Mouse (Mus musculus) embryonic facial prominence, embryonic 10.5 days (tissue): ENCODE data around the gene Jph4. TPM values are rescaled to one million over a fixed set of nuclear protein-coding genes. Genes with fewer than 3 reads are reported as not detected.

Experiments used
- DNase-seq: peaks from one replicate; pipeline ENCODE4 v3.0.0-alpha.2; 2017; ENCODE audit warnings: low spot score
- H3K27ac ChIP-seq: fragments of 300-500 bp; sonication (generic); replicated peaks from 2 replicates; pipeline ENCODE4 v1.5.1; 2016; ENCODE audit warnings: mild to moderate bottlenecking
- H3K27me3 ChIP-seq: fragments of 300-500 bp; sonication (generic); replicated peaks from 2 replicates; pipeline ENCODE4 v1.6.1; 2016; ENCODE audit warnings: low read depth, mild to moderate bottlenecking; ENCODE audit not compliant: poor library complexity, severe bottlenecking
- H3K36me3 ChIP-seq: fragments of 300-500 bp; sonication (generic); replicated peaks from 2 replicates; pipeline ENCODE4 v1.6.1; 2016; ENCODE audit warnings: mild to moderate bottlenecking, moderate library complexity
- H3K4me1 ChIP-seq: fragments of 300-500 bp; sonication (generic); 2 replicates; pipeline ENCODE4 v1.6.1; 2016
- H3K4me3 ChIP-seq: fragments of 300-500 bp; sonication (generic); 2 replicates; pipeline ENCODE4 v1.5.1; 2016; ENCODE audit warnings: mild to moderate bottlenecking, moderate library complexity
- H3K9me3 ChIP-seq: fragments of 300-500 bp; sonication (generic); 2 replicates; pipeline ENCODE4 v1.6.1; 2016; ENCODE audit warnings: mild to moderate bottlenecking
- whole genome bisulfite sequencing: fragments of 180-500 bp; shearing (Covaris S2); methylation state at CpG from one replicate; pipeline ENCODE4 v1.1.7; 2016; 5-methylcytosine and 5-hydroxymethylcytosine counted together
- polyA plus RNA-seq: library from polyadenylated mRNA; unstranded; fragments of >200 nt; fragmentation: Nextera tagmentation; extraction: Ambion mirVana; gene quantifications from 2 replicates; pipeline ENCODE4 v1.2.1, GENCODE M21; 2016

Gene Jph4
- polyA plus RNA-seq, 1 experiment from 2014 or later: 0.81 TPM

DNA sequence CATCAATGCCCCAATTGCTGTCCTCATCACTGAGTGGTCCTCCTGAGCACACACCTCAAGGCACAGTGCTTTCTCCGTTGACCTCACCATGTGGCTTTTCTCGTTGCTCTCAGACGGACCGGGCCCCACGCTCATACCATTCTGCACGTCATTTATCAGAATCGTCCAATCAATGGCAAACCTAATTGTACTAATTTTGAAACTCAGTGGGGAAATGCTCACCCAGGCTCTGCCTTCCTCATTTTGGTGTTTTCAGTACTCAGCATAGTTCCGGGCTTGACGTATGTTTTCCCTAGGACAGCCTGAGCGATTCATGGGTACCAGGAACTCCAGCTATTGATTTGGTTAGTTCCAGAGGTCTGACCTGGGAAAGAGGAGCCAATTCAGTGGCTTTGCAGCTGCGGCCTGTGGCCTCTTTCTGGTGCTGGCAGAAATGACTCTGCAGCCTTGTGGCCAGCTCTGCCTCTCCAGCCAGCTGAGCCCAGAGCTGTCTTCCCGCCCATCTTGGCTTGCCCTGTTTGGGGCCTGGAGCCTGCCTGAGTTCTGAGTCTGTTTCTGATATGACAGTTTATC is 30.2 kb upstream of the Jph4 start:
- DNase-seq: no peak
- Histone ChIP-seq H3K27ac (no peak overlapping the region), H3K4me3 (no peak overlapping the region), H3K4me1 (no peaks in the 10 kb centered on the region), H3K36me3 (no peaks in the 10 kb centered on the region), H3K9me3 (no peaks in the 10 kb centered on the region), H3K27me3 (no peaks in the 10 kb centered on the region)
- 88% methylated on average over 12 of the region's 12 CpGs for WGBS

DNA sequence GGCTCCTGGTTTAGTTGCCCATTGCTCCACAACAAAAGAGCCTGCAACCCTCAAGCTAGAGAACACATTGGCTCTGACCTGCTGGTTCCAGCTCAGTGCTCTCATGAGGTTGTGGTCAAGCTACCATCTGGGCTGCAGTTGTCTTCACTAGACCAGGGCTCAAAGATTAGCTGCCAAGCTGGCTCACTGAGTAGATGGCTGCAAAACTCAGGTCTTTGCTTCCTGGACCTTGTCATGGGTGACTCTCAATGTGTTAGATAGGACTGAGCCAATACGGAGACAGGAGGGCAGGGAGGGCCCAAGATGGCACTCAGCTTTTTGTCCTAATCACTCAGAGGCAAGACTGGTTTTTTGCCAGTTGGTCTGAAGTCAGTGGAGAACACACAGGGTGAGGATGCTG is 29.6 kb upstream of the Jph4 start:
- Histone ChIP-seq H3K4me3 (no peak overlapping the region), H3K4me1 (no peaks in the 10 kb centered on the region), H3K27ac (no peak overlapping the region), H3K27me3 (no peaks in the 10 kb centered on the region), H3K36me3 (no peaks in the 10 kb centered on the region), H3K9me3 (no peaks in the 10 kb centered on the region)
- WGBS: 92% methylated on average over 1 of the region's 1 CpGs
- DNase-seq: no peak

DNA sequence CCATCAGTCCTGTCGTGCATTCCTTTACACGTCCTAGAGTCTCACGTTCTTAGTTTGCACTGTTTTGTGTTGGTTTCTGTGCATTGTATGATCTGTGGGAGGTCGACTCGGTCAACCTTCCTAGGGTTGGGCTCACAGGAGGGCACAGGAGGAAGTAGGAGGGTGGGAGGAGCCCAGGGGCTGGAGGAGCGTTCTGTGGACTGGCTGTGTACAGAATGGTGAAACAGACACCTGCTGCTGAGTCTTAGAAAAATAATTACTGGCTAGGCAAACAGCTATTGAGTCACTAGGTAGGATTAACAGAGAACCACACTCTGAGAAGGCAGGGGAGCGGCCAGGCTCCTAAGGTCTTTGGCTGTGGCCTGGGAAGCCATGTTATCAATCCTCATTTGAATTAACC is 22.6 kb upstream of the Jph4 start:
- Histone ChIP-seq H3K27ac (no peak overlapping the region), H3K4me3 (no peak overlapping the region), H3K36me3 (no peaks in the 10 kb centered on the region), H3K4me1 (peaks cover 11% of the 10 kb centered on the region), H3K9me3 (no peaks in the 10 kb centered on the region), H3K27me3 (no peaks in the 10 kb centered on the region)
- 49% methylated on average over 7 of the region's 7 CpGs for WGBS
- no peak for DNase-seq

DNA sequence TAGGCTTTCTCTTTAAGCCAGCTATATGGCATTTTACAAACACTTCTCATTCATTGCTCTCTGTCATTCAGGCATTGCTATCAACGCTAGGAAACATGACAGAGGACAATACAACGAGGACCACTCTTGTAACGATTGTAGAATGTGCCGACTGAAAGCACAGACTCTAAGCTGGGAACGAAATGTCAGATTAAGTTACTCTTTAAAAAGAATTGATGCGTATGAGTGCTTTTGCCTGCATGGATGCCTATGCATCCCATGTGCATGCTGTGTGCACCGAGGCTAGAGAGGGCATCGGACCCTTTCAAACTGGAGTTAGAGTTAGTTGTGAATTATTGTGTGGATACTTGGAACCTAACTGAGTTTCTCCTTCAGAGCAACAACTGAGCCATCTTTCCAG is 18.9 kb upstream of the Jph4 start:
- Histone ChIP-seq H3K4me3 (no peak overlapping the region), H3K27me3 (no peaks in the 10 kb centered on the region), H3K4me1 (peaks cover 11% of the 10 kb centered on the region), H3K27ac (no peak overlapping the region), H3K9me3 (no peaks in the 10 kb centered on the region), H3K36me3 (no peaks in the 10 kb centered on the region)
- WGBS: 71% methylated on average over 8 of the region's 8 CpGs
- DNase-seq: no peak

DNA sequence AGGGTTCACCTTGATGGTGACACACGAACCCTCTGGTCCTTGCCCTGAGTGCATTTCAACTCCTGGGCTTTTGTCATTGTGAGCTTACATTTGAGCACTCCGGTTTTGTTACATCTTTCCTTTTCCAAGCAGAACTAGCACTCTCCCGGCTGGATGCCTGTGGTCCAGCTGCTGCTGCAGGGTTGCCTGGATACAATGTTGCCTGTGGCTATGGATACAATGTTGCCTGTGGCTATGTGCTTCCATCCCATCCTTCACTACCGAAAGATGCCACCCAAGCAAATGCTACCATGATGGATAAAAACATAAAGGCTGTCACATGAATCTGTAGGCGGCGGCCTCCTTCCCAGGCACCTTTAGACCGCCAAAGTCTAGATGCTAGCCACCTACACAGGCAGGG is 9.8 kb upstream of the Jph4 start:
- Histone ChIP-seq H3K36me3 (no peaks in the 10 kb centered on the region), H3K27me3 (0 out of 2 replicates have a peak, but pooled peaks cover 5% of the 10 kb centered on the region), H3K9me3 (no peaks in the 10 kb centered on the region), H3K4me3 (no peak overlapping the region), H3K27ac (no peak overlapping the region), H3K4me1 (peaks cover 7% of the 10 kb centered on the region)
- no peak for DNase-seq
- WGBS: 86% methylated on average over 7 of the region's 7 CpGs

DNA sequence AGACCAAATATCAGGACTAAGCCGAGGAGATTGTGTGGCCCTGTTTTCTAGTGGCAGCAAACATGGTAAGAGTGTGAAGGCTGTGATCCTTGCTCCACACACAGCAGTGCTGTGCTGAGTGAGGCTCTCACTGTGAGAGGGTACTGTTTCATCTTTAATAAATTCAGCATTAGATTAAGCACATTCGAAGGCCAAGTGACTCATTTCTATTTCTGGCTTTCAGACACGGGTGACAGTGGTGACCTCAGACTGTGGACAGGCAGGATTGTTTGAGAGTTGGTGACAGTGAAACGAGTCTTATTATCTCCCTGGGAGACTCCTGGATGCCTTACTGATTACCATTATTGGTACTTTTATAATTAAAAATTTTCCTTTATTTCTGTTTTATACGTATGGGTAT is 9.0 kb upstream of the Jph4 start:
- peaks cover 7% of the 10 kb centered on the region for H3K4me1 ChIP-seq
- H3K36me3 ChIP-seq: no peaks in the 10 kb centered on the region
- no peaks in the 10 kb centered on the region for H3K9me3 ChIP-seq
- 85% methylated on average over 5 of the region's 5 CpGs for WGBS
- H3K27ac ChIP-seq: no peak overlapping the region
- no peak for DNase-seq
- H3K27me3 ChIP-seq: 0 out of 2 replicates have a peak, but pooled peaks cover 5% of the 10 kb centered on the region
- H3K4me3 ChIP-seq: no peak overlapping the region

DNA sequence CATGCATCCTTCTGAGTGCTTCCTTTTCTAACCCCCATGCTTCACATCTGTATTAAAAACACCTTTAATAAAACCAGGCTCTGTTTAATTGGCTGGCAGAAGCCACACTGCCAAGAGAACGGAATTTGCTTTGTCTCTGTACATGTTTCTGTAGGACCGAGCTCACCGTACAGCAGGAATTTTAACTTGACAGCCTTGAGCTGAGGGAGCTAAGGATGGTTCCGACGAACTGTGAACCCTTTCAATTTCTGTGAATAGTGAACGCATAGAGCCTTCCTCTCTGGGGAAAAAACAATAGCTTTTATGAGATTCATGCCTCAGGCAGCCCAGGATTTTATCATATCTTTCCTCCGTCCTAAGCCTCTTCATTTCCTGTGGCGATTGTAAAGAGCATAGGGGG is 5.6 kb upstream of the Jph4 start:
- H3K4me3 ChIP-seq: peak overlapping the region; percentile 21; the same call in 1 of the 2 replicates
- H3K27ac ChIP-seq: peak overlapping the region; percentile 30; the same call in 1 of the 2 replicates
- WGBS: 53% methylated on average over 8 of the region's 8 CpGs

DNA sequence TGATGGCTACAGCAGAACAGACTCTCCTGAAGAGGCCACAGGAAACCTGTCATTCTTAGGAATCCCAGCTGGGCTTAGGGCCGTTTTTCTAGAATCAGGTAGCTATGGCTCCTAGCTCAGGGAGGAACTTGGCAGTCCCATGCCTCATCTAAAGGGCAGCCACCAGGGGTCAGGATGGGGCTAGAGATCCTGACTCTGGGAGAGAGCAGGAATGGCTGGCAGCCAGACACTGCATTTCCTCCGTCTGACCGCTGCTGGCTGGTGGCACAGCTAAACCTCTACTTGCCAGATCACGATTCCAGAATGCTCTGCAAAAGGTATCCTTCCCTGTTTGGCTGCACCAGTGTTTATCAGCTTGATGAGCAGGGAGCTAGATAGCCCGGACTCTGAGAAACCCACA is 5.2 kb upstream of the Jph4 start:
- Histone ChIP-seq H3K27me3 (peaks cover 31% of the 10 kb centered on the region), H3K36me3 (no peaks in the 10 kb centered on the region), H3K27ac (peak overlapping the region; percentile 30; the same call in 1 of the 2 replicates), H3K9me3 (no peaks in the 10 kb centered on the region), H3K4me3 (peak overlapping the region; percentile 21; the same call in 1 of the 2 replicates), H3K4me1 (peaks cover 8% of the 10 kb centered on the region)
- 13% methylated on average over 5 of the region's 5 CpGs for WGBS
- DNase-seq: peak; percentile 84

More for the DNA sequence above, 5.6 kb upstream of the Jph4 start:
- peaks cover 27% of the 10 kb centered on the region for H3K27me3 ChIP-seq
- no peak for DNase-seq
- no peaks in the 10 kb centered on the region for H3K36me3 ChIP-seq
- H3K9me3 ChIP-seq: no peaks in the 10 kb centered on the region
- peaks cover 7% of the 10 kb centered on the region for H3K4me1 ChIP-seq

DNA sequence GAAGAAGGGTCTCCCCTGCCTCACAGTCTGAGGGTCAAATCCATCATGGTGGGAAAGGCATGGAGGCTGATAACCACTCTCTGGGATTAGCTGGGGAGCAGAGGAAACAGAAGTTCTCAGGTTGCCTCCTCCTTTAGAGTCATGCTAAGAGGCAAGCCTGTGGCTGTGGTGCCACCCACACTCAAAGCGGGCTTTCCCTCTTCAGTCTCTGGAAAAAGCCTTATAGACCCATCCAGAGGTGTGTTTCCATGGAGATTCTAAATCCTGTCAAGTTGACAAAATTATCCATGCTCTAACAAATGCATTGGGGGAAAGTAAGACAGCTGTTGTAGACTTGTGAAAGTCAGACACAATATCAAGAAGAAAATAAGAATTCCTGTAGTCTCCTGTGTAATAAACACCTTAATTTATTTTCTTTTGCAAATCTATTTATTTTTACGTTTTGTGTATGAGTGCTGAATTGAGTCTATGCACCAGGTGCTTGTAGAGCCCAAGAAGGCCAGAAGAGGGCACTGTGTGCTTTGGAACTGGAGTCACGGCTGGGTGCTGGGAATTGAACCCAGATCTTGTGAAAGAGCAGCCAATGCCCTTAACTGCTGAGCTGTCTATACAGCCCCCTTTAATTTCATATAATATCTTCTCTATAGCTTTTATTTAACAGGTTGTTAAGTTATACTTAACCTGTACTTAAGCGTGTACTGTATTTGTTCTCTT is 2.8 kb upstream of the Jph4 start:
- WGBS: 69% methylated on average over 4 of the region's 4 CpGs
- Histone ChIP-seq H3K27ac (no peak overlapping the region), H3K27me3 (peaks cover 55% of the 10 kb centered on the region), H3K4me1 (peaks cover 32% of the 10 kb centered on the region), H3K4me3 (no peak overlapping the region), H3K9me3 (no peaks in the 10 kb centered on the region), H3K36me3 (no peaks in the 10 kb centered on the region)
- DNase-seq: no peak

DNA sequence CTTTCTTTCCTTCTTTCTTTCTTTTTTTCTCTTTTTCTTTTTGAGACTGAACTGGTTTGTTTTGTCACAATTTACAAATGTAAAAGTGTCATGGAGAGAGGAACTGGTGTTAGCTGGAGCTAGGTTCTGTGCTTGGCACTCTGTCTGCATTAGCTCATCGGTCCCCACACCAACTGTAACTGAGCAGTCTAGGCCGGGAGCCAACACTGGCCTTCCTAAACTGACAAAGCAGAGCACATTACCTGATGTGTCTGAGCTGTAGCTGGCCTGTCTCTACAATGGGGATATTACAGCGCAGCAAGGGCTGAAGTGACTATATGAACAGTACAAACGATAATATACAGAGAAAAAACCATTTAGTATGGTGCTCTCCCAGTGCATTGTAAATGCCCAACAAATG is 2.1 kb upstream of the Jph4 start:
- Histone ChIP-seq H3K36me3 (no peaks in the 10 kb centered on the region), H3K27me3 (peaks cover 62% of the 10 kb centered on the region), H3K27ac (no peak overlapping the region), H3K9me3 (no peaks in the 10 kb centered on the region), H3K4me1 (peaks cover 39% of the 10 kb centered on the region), H3K4me3 (no peak overlapping the region)
- 84% methylated on average over 4 of the region's 4 CpGs for WGBS
- no peak for DNase-seq

DNA sequence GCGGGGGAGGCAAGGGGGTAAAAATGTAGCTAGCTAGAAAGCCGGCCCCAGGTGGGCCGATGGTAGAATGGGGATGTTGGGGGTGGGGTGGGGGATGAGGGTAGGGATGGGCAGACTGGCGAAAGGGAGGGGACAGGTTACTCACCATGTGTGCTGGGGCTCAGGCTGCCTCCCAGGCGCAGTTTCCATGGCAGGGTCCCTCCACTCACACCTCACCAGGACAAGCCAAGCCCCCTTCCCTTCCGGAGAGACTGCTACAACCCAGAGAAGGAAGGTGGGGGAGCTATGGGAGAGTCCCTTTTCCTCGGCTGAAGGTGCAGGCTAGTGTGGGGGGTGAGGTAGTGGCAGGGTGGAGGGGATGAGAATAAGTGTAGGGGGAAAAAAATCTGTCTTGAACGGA is 889 bp downstream of the Jph4 start:
- 0% methylated on average over 8 of the region's 8 CpGs for WGBS
- Histone ChIP-seq H3K27me3 (peaks cover 87% of the 10 kb centered on the region), H3K9me3 (no peaks in the 10 kb centered on the region), H3K4me3 (peak overlapping the region; percentile 71), H3K36me3 (no peaks in the 10 kb centered on the region), H3K27ac (no peak overlapping the region), H3K4me1 (peaks cover 37% of the 10 kb centered on the region)
- no peak for DNase-seq

DNA sequence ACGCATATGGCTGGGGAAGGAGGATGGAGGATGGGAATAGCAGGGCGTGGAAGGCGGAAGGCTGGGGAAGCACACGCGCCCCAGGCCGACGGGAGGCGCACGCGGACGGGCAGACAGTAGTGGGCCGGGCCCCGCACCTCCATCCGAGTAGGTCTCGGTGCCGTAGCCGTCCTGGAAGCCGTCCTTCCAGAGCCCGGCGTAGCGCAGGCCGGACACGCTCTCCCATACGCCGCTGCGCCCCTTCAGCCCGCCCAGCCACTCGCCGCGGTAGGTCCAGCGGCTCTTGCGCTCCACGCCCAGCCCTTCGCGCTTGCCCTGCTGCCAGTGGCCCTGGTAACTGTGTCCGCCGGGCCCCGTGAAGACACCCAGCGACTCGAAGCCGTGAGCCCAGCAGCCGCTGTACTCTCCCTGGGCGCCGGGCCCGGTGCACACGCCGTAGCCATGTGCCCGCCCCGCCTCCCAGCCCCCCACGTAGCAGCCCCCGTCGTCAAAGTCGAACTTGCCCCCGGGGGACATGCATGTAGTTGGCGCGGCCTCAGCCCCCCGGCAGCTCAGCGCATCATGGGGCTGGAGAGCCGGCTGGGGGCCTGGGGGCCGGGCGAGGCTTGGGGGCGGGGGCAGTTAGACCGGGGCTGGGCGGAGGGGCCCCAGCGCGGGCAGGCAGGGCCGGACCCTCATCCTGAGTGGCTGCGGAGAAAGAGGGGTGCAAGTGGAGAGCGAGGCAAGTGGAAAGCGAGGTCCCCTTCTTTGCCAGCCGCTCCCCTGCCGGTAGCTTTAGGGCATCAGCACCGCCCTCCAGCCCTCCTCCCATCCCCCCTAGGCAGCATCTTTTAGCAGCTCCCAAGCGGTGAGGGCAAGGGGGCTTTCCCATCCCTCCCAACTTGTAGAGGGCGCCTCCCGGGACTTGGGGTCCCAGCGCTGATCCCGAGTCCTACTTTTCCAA is 1.7 kb downstream of the Jph4 start:
- DNase-seq: peak; percentile 74
- Histone ChIP-seq H3K36me3 (no peaks in the 10 kb centered on the region), H3K9me3 (no peaks in the 10 kb centered on the region), H3K4me3 (peak overlapping the region; percentile 71), H3K27ac (peak overlapping the region; percentile 69), H3K27me3 (peaks cover 96% of the 10 kb centered on the region), H3K4me1 (peaks cover 39% of the 10 kb centered on the region)
- 1% methylated on average over 78 of the region's 78 CpGs for WGBS
